Mouse (Mus musculus): ENCODE data around the gene Pld4. TPM values are rescaled to one million over a fixed set of nuclear protein-coding genes. Genes with fewer than 3 reads are reported as not detected.

Pld4 gene
- total RNA-seq, 1 experiment from 2014 or later = 311 TPM

DNA sequence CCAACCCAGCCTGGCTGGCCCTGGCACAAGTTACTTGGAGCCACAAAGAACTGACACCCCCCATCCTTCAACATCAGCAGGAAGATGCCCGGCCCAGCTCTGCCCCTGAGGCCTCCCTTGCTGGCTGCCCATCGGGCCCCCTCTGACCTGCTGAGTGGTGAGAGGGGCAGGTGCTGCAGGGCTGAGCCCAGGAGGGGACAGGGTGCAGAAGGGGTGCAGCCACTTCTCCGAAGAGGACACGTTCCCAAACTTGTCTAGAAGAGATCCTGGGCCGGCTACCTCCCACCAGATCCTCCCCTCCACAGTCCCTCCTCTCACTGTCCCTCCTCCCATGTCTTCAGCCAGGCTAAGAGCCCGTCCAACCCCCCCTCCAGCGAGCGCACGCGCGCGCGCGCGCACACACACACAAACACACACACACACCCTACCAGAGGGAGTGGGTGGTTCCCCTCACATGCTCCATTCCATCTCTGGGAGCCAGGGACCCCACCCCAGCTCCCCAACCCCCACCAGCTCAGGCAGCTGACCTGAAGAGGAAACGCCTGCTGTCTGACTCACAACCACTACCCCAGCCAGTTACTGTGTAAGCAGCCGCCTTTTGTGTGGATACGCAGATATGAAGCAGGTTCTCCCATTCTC is 35.1 kb downstream of the Pld4 start:
- no peak for ATAC-seq (replicated peaks; ENCODE audit: insufficient number of reproducible peaks, low FRiP score, low TSS enrichment, poor library complexity, severe bottlenecking)

DNA sequence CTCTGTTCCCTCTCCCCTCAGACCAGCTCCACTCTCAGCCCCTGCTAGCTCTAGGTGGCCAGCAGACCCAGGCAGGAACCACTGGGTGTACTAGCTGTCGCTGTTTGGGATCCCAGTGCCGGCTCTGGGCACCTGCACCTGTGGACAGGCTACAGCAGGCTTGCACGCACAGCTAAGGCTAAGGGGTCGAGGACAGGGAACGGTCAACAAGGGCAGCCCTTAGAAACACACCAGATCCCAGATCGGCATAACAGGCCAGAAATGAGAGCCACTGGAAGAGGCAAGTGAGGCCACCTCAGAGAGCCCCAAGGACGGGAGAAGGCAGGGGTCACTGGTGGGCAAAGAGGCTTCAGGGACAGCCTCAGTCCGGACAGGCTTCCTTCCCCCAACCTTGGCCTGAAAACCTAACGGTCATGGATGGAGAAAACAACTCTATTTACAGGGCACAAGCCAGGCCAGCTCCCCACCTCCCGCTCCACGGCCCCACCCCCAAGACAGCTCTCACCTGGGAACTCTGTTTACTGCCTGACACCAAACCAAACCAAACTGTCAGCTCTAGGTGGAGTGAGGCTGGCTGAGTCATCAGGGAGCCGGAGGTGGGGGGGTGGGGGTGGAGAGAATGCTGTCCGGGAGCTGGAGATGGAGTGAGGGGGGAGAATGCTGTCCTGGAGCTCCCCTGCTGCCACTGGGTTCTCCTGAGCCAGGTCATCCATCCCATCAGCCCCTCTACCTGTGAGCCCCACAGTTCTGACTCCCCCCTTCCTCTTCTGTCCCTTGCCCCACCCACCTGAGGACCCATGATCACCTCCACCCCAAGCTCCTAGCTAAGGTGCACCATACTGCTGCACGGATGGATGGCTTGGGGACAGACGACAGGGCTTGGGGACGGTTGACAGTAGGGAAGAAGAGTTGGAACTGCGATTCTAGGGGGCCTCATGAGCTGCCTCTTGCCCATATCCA is 36.4 kb downstream of the Pld4 start:
- no peak for ATAC-seq (replicated peaks; ENCODE audit: insufficient number of reproducible peaks, low FRiP score, low TSS enrichment, poor library complexity, severe bottlenecking)

DNA sequence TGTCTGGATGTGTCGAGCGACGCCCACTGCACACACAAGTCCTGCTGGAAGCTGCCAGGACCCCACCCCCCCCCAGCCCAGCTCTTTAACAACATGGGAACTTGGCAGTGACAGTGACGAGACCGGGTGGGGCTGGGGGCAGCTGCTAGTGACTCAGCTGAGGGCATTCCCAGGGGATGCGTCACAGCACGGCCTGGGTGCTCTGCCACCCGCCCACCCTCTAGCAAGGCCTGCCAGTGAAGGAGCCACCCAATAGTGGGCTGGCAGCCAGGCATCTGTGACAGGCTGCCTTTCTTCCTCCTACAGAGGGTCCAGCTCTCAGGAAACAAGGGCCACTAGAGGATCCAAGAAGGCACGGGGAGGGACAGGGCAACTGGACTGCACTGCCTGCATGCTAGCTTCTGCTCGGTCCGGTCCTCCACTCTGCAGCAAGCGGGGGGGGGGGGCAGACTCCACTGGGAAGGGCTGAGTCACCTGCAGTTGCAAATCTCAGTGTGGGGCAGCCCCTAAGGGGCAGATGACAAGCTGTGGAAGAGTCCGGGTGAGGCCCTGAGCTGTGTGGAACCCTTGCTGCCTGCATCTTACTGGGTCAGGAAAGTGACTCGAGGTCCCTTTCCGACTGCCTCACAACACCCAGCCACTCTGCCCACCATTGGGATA is 37.3 kb downstream of the Pld4 start:
- no peak for ATAC-seq (replicated peaks; ENCODE audit: insufficient number of reproducible peaks, low FRiP score, low TSS enrichment, poor library complexity, severe bottlenecking)

DNA sequence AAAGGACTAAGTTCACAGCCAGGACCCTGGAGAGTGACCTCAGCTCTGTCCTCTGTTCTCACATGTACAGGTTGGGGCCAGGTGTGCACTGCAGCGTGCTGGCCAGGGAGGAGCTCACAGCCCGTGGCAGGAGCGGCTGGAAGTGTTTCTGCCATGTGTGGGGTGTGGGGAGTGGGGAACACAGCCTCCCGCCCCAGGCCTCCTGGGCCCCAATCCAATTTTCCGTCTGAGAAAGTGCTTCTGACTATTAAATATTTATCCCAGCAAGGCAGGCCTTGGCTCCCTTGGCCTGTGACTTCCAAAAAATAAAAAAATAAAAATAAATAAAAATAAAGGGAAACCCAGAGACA is 37.9 kb downstream of the Pld4 start:
- no peak for ATAC-seq (replicated peaks; ENCODE audit: insufficient number of reproducible peaks, low FRiP score, low TSS enrichment, poor library complexity, severe bottlenecking)

DNA sequence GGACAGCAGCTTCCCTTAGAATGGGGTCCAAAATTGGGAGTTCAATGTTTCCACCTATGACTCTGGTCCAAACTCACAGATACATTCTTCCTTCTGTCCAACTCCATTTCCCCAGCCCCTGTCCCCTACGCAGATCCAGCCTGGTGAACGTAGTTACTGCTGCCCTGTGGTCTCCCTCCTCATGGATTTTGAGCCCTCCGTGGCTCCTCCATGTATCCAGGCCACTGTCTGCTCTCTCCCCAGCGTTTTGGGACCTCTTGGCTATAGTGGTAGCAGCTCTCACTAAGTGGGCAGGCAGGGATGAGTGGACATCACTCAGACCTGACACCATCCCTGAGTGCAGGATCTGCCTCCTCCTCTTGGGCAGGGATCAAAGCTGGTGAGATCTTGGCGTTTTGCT is 38.3 kb downstream of the Pld4 start:
- ATAC-seq (replicated peaks; ENCODE audit: insufficient number of reproducible peaks, low FRiP score, low TSS enrichment, poor library complexity, severe bottlenecking) = no peak

DNA sequence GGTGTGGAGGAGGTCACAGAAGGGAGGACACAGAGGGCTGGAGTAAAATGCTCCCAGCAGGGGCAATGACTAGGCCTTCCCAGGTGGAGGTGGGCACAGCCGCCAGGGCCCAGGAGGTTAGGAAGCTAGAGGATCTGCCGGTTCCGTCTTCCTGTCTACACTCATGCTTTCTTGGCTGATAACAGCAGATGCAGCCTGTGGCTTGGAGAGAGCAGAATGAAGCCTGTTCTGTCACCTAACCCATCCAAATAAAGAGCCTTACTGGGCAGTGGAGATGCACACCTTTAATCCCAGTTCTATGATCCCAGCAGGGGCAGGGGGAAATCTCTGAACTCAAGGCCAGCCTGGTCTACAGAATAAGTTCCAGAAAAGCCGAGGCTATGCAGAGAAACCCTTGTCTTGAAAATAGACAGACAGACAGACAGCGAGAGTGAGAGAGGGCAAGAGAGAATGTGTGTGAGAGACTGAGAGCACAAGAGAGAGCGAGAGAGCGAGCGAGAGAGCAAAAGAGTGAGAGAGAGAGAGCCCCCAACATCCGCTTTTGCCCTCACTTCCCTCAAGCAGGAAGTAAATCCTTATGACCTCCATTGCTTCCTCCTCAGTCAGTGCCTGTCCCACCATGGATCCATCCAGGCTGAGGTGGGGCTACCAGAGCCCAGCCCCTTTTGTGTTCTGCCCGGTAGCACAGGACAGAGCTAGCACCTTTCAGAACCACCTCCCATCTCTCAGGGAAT is 38.9 kb downstream of the Pld4 start:
- ATAC-seq (replicated peaks; ENCODE audit: insufficient number of reproducible peaks, low FRiP score, low TSS enrichment, poor library complexity, severe bottlenecking) = no peak

DNA sequence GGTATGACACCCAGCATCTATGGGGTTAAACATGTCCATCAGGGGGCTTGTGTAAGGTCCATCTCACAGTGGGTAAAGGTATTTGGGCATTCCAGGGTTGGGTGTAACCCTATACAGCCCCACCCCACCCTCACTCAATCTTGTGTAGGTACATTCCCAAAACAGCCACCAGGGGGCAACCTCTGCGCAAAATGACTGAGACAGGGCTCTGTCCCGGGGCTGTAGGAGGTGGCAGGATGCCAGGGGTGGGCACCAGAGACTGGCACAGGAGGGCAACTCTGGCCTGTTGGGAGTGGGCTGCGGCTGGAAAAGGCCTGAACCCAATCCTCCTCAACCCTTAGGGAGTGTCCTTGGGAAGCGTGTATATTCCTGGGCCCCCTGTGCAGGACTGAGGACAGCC is 40.0 kb downstream of the Pld4 start:
- peak; percentile 50; the same call in 1 of the 2 replicates for ATAC-seq (replicated peaks; ENCODE audit: insufficient number of reproducible peaks, low FRiP score, low TSS enrichment, poor library complexity, severe bottlenecking)

DNA sequence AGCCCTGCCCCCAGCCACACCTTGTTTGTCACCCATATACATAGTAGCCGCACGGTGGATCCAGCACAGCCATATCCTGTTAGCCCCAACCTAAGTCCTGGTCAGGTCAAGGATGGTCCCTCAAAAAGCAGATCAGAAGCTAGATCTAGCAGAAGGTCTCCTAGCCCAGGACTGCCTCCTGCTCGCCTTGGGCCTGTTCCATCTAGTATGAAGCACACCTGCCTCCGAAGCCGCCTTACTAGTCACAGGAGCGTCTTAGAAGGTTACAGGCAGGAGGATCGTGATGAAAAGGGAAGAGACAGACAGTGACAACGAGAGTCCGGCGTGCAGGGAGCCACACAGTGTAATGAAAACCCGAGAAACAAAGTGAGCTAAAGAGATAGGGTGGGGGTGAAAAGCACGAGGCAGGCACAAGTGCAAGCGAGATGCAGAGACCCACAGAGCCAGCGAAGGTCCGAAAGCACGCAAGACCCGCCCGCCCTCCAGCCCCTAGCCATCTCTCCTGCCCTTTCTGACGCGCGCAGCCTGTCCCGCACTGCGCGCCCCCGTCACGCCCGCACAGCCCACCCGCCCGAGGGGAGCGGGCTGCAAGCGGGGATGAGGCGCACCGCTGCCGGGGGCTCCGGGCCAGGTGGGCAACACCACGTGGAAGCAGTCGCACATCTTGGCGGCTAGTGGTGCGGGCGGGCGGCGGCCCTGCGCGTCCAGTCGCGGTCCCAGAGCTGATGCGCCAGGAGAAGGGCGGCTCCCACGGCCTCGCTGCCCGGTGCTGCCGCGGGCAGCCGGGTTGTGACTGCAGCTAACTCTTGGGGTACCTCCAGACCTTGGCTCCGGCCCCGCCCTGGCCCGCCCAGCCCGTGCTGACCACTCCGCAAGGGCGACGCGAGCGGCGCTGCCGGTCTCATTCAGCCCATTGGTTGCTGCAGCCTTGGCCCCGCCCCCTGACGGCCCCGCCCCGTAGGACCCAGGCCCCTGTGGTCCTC is 41.7 kb downstream of the Pld4 start, which contains the start of gene Ahnak2:
Gene Ahnak2 (minus strand): TSS at position 794 of the 983 bp plus-strand sequence.
- ATAC-seq (replicated peaks; ENCODE audit: insufficient number of reproducible peaks, low FRiP score, low TSS enrichment, poor library complexity, severe bottlenecking) = no peak

DNA sequence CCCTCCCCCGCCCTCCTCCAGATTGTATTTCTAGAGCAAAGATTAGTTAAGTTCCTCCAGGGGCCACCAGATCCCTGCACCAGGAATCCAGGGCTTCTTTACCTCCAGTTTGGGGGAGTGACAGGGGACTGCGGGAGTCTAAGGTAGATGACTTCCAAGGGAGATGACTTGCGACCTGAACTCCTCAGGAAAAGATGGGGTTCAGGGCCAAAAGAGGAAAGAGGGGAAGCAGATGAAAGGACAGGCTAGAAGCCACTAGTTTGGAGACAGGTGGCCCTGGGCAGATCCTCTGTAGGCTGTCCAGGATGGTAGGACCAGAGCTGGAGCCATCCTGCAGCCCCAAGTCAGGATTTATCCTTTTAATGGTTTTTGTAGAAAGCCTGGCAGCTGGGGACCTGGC is 42.5 kb downstream of the Pld4 start:
- ATAC-seq (replicated peaks; ENCODE audit: insufficient number of reproducible peaks, low FRiP score, low TSS enrichment, poor library complexity, severe bottlenecking) = no peak

DNA sequence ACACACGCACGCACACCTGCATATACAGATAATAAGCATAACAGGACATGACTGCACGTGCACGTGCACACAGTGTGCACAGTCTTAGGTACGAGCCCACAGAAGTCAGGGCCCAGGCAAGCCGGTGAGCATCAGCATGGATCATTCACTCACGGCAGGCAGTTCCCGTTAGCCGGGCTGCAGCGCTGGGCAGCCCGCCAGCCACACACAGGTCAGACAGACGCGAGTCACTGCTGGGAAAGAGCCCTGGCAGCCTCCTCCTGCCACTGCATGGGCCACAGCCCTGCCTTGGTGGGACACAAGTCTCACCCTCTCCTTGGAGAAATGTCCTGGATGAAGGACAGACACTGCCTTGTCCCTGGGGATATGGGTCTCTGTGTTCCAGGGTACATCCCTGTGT is 43.6 kb downstream of the Pld4 start:
- no peak for ATAC-seq (replicated peaks; ENCODE audit: insufficient number of reproducible peaks, low FRiP score, low TSS enrichment, poor library complexity, severe bottlenecking)

DNA sequence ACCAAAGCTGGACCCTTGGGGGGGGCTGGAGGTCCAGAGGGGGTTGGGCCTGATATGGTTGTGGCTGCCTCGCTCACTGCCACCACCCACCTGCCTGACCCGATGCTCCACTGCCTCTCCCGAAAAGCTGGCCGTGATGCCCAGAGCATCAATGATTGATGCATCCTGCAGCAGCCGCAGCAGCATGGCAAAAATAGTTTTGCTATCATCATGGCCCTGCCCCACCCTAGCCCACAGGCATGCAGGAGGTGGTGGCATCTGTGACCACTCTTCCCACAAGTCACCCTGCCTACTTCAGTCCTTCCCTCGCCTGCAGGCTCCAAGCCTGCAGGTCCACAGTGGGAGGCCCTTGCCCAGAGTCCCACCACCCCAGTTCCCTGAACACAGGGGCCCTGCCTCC is 45.6 kb downstream of the Pld4 start:
- no peak for ATAC-seq (replicated peaks; ENCODE audit: insufficient number of reproducible peaks, low FRiP score, low TSS enrichment, poor library complexity, severe bottlenecking)

DNA sequence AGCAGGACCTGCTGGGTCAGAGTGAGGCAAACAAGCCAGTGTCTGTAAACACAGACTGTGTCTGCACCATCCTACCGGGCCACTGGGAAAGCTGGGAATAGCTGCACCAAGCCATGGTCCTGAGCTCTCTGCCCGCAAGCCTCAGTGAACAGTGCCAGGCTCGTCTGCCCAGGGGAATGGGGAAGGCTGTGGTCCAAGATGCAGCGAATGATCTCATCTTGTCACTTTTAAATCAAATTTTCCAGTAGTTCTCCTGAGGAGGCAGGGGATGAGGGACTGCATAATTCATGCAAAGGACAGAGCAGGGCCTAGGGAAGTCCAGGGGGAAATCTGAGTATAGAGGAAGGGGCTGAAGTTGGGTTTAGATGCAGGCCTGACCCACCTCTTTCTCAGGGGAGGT is 47.3 kb downstream of the Pld4 start:
- no peak for ATAC-seq (replicated peaks; ENCODE audit: insufficient number of reproducible peaks, low FRiP score, low TSS enrichment, poor library complexity, severe bottlenecking)

DNA sequence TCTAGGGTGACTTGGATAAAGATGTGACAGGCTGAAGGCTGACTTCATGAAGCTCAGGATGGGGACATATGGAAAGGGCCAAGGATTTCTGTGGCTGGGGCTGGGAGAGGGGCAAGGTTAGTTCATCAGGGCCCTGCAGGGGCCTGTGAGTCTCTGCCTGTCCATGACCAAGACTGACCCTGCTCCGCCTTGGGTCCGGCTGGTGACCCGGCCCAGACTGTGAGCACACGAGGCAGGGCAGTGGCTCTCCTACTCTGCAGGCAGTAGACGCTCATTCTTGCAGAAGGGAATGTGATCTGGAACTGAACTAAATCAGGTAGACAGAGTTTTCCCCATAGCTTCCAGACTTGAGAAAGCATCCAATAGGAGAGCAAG is 47.7 kb downstream of the Pld4 start:
- no peak for ATAC-seq (replicated peaks; ENCODE audit: insufficient number of reproducible peaks, low FRiP score, low TSS enrichment, poor library complexity, severe bottlenecking)

DNA sequence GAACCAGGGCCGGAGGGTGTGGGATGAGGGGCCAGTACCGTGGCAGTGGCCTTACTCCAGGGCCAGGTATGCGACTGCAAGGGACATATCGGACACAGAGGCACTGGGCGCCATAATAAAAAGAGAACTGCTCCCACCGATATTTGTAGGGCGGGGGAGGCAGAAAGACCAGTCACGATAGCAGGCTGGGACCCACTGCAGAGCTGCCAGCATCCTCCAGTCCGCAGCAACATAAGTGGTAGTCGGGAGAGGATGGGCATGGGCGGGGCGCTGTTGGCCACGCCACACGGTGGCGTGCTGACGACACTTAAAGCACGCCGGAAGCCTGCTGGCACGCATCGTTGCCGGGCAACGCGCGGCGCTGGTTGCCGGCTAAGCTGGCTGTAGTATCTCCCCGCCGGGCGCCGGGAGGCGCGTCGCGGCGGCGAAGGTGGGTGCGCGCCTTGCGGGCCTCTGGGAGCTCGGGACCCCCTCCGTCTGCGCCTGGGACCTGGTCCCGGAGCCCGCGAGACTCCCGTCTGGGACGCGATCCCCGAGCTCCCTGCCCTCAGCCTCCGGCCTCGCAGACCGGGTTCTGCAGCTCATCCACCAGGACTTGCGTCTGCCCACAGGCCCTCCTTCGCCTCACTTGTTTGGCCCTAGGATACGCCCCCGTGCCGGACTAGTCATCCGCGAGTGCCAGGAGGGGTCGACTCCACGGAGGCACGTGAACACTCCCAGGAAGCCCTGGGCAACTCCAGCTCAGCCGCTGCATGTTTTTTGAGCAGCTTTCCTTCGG is 48.3 kb downstream of the Pld4 start, which contains the start of gene Clba1:
Gene Clba1 (plus strand): TSS at position 351 of the 778 bp plus-strand sequence.
- ATAC-seq (replicated peaks; ENCODE audit: insufficient number of reproducible peaks, low FRiP score, low TSS enrichment, poor library complexity, severe bottlenecking) = peak; percentile 92

DNA sequence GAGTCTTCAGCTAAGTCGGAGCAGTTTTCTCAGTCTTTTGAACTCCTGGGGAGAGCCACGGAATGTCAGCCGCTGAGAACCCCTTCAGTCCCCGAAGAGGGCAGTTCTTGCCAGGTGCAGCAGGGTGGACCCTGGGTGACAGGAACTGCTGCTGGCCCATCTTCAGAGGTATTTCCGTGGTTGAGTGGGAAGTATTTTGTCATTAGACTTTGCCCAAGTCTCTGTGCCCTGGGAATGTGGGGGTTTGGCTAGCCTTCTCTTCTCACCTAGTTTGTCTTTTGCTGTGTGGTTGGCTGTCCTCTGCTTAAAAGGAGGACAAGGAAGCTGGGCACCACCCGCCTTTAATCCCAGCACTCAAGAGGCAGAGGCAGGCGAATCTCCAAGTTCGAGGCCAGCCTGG is 49.2 kb downstream of the Pld4 start:
- ATAC-seq (replicated peaks; ENCODE audit: insufficient number of reproducible peaks, low FRiP score, low TSS enrichment, poor library complexity, severe bottlenecking) = no peak

DNA sequence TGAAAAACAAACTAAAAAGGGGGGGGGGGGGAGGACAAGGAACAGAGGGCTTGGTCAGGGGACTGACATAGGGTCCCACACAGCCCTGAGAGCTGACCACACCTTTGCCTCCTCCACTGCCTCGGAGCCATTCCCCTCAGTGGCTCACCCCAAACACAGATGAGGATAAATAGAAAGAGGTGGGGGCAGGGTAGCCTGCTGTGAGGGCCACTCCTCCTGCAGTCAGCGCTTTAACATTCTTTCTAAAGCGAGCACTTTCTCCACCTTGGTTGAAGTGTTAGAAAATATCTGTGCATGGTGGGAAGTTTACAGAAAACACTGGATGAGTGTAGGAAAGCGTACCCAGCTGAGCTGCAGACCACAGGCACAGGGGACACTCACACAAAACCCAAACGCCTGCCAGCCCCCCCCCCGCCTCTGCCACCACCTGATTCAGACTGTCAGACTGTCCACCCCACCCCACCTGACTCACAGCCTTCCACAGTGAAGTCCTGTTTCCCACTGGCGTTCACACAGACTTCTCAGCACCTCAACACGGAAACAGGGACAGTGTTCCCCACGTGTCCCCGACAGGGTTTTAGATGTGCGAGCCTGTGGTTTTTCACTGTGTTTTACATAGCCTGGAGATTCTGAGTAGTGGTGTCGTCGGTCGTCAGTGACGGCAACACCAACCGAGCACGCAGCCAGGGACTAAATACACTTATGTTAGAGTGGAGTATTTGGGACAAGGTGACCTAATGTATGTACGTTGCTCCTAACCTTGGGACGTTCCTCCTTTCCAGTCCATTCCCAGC is 49.8 kb downstream of the Pld4 start:
- no peak for ATAC-seq (replicated peaks; ENCODE audit: insufficient number of reproducible peaks, low FRiP score, low TSS enrichment, poor library complexity, severe bottlenecking)

All from monocyte, adult 5-6 weeks (primary cell).